Mouse (Mus musculus): ENCODE measurements at regions not wholly inside any gene's neighbourhood (a gene's known extent, or its start where the extent isn't known, plus 50 kb on each side); places are given as distances from the start of the nearest gene placed in this dataset.

- peak; percentile 4 for DNase-seq (ENCODE audit: low read depth, low spot score)
Observed at GRCm38 (mm10) chr8:67143479-67143878, 283.5 kb downstream of the Naf1 start.

DNA sequence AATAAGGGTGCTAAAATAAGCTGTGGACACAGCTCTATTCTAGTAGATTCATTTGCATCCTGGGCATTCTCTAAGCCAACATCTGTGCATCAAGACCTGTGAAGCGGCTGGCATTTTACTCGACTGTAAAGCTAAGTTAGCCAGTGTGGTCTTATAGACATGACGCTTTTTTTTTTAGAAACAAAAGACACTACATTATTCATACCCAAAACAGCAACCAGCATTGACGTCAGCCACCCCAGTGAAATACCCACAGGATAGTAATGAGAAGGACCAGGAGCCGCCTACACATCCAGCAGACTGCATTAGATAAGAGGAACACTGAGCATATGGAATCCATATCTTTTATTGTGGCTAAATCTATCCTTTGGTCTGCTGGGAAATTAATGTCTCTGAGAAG, 321.7 kb downstream of the Naf1 start:
- no peak for DNase-seq (ENCODE audit: low read depth, low spot score)

- DNase-seq (ENCODE audit: low read depth, low spot score) = no peak
Observed at GRCm38 (mm10) chr8:67199213-67199612, 324.4 kb upstream of the Nat3 start.

GRCm38 (mm10) chr8:67206064-67206463, 317.6 kb upstream of the Nat3 start:
- no peak for DNase-seq (ENCODE audit: low read depth, low spot score)

- DNase-seq (ENCODE audit: low read depth, low spot score) = no peak
Observed at GRCm38 (mm10) chr8:67231921-67232701, 291.5 kb upstream of the Nat3 start.

- no peak for DNase-seq (ENCODE audit: low read depth, low spot score)
Observed at GRCm38 (mm10) chr8:67238934-67239333, 284.7 kb upstream of the Nat3 start.

- no peak for DNase-seq (ENCODE audit: low read depth, low spot score)
Observed at GRCm38 (mm10) chr8:67278759-67279158, 244.9 kb upstream of the Nat3 start.

DNA sequence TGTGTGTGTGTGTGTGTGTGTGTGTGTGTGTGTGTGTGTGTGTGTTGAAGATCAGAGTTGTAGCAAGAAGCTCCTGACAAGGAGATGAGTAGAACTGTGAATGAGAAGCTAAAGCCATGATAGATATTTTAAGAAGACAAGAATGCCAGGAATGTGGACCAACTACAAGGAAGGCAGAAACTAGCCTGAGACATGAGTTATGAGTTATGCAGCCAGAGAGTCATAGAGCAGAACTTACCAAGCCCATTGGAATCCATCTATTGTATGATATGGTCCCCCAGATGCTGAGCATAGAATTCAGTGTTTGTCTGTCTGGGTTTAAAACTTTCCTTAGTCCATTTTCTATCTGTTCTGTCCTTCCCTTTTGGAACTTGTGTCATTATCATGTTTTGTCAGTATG, 244.2 kb upstream of the Nat3 start:
- no peak for DNase-seq (ENCODE audit: low read depth, low spot score)

DNA sequence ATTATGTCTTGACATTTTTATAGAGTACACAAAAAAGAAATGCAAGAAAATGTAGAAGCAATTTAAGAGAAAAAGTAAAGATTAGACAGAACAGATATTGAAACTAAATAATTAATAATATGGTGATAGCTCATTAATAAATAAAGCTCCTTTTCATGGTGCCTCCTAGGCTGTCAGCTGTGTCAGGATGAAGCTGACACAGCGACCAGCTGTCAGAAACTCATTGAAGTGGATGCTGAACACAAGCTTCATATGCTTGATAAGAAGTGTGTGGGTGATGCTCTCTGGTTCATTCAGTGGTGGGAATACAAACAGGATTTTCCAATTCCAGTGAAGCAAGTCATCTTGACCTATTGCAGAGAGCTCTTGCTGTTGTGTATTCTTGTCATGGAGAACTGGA, 213.2 kb upstream of the Nat3 start:
- no peak for DNase-seq (ENCODE audit: low read depth, low spot score)

GRCm38 (mm10) chr8:67317371-67317770, 206.3 kb upstream of the Nat3 start:
- DNase-seq (ENCODE audit: low read depth, low spot score) = no peak

- no peak for DNase-seq (ENCODE audit: low read depth, low spot score)
Observed at GRCm38 (mm10) chr8:67318675-67319074, 205.0 kb upstream of the Nat3 start.

- DNase-seq (ENCODE audit: low read depth, low spot score) = no peak
Observed at GRCm38 (mm10) chr8:67320535-67320934, 203.1 kb upstream of the Nat3 start.

DNA sequence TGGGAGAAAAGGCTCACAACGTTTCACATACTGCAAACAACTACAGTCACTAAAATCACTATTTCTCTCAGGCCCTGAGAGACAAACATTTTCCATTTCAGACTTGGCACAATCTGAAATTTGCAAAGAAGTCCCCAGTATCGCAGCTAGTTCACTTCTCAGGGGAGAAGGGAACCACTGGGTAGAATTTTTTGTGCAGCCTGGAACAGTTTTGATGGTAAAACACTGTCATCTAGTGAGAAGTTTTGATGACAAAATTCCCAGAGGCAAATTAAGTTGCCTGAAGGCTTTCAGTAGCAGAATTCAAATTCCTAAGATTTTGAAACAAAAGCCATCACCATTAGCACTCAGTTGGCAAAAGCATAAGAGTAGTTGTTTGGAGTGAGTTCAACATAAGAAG, 195.2 kb upstream of the Nat3 start:
- no peak for DNase-seq (ENCODE audit: low read depth, low spot score)

DNA sequence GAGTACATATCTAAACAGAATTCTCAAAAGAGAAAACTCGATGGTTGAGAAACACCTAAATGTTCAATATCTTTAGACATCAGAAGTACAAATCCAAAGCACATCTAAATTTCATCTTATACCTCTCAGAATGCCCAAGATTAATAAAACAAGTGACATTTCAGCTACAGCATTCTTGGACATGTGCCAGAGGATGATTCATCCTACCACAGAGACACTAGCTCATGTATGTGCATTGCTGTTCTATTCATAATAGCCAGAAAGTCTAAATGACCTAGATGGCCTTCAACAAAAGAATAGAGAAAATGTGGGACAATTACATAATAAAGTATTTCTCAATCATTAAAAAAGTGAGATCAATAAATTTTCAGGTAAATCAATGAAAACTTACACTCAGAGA, 146.6 kb upstream of the Nat3 start:
- no peak for DNase-seq (ENCODE audit: low read depth, low spot score)

GRCm38 (mm10) chr8:67405947-67406346, 117.7 kb upstream of the Nat3 start:
- peak; percentile 52 for DNase-seq (ENCODE audit: low read depth, low spot score)

DNA sequence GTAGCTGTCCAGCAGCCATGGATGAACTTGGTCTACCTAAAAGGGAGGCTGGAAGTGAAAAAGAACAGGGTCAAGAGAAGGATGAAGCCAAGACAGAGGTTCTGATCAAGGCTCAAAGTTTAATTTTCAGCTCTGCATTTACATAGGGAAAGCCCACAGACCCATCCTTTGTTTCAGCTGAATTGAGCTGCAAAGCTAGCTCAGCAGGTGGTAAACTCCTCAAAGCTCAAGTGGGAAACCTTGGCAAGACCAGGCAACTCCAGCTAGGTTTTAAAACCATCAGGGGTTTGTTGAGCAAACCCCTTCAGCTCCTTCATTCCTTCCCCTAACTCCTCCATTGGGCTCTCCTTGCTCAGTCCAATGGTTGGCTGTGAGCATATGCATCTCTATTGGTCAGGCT, 108.8 kb upstream of the Nat3 start:
- no peak for DNase-seq (ENCODE audit: low read depth, low spot score)

GRCm38 (mm10) chr8:67422521-67422920, 101.1 kb upstream of the Nat3 start:
- DNase-seq (ENCODE audit: low read depth, low spot score) = no peak
